Mouse (Mus musculus): ENCODE data around the gene Ppfia1. TPM values are rescaled to one million over a fixed set of nuclear protein-coding genes. Genes with fewer than 3 reads are reported as not detected.

Gene Ppfia1
- polyA plus RNA-seq, 1 experiment from 2014 or later, result 38.1 TPM

DNA sequence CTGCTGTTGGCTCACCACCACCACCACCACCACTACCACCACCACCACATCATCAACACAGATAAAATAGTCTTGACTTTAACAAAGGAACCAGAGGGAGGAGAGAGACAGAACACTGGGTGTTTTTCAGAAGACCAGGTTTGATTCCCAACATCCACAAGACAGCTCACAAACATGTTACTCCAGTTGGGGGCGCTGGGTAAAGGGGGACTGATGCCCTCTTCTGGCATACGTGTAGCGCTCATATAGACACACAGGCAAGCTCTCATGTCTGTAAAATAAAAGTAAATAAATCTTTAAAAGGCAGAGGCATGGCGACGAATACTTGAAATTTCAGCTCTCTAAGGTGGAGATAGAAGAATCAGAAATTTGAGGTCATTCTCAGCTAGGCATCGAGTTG is 5.0 kb upstream of the Ppfia1 start:
- Histone ChIP-seq H3K4me3 (ENCODE audit: low read depth, low read length) (no peak overlapping the region), H3K4me2 (replicated peaks; ENCODE audit: low read depth, low read length) (no peak overlapping the region), H3K27me3 (ENCODE audit: control insufficient read depth, insufficient read depth, low read length) (no peaks in the 10 kb centered on the region; the same call in 1 of the 2 replicates), H3K4me1 (replicated peaks; ENCODE audit: control insufficient read depth, insufficient read depth, low read length) (no peaks in the 10 kb centered on the region), H3K27ac (ENCODE audit: low read depth, low read length) (no peak overlapping the region), H3K9me3 (ENCODE audit: control insufficient read depth, low read length) (no peaks in the 10 kb centered on the region), H3K36me3 (ENCODE audit: control insufficient read depth, insufficient read depth, low read length) (no peaks in the 10 kb centered on the region), H3K9ac (ENCODE audit: low read depth, low read length) (no peak overlapping the region)
- ATAC-seq (ENCODE audit: low FRiP score) (no peak), DNase-seq (ENCODE audit: low spot score) (no peak)
- WGBS, result 50% methylated on average over 6 of the region's 6 CpGs

DNA sequence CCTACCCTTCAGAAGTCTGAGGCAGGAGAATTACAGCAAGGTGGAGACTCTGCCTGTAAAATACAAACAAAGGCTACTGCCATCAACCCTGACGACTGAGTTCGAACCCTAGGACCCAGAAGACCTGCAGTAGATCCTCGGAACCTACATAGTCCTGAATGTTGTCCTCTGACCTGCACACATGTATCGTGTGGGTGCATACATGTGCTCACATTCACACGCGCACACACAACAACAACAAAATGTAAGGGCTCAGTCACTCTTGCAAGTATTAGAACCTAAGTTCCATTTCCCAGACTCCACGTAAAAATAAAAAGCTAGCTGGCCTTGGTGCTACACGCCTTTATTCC is 569 bp upstream of the Ppfia1 start:
- no peaks in the 10 kb centered on the region for H3K9me3 ChIP-seq (ENCODE audit: control insufficient read depth, low read length)
- H3K27ac ChIP-seq (ENCODE audit: low read depth, low read length), result no peak overlapping the region
- H3K4me1 ChIP-seq (replicated peaks; ENCODE audit: control insufficient read depth, insufficient read depth, low read length), result peaks cover 7% of the 10 kb centered on the region; the same call in 1 of the 2 replicates
- H3K36me3 ChIP-seq (ENCODE audit: control insufficient read depth, insufficient read depth, low read length), result no peaks in the 10 kb centered on the region
- DNase-seq (ENCODE audit: low spot score) (no peak), ATAC-seq (ENCODE audit: low FRiP score) (peak; percentile 46; the same call in 1 of the 2 replicates)
- H3K27me3 ChIP-seq (ENCODE audit: control insufficient read depth, insufficient read depth, low read length), result no peaks in the 10 kb centered on the region; the same call in 1 of the 2 replicates
- WGBS, result 34% methylated on average over 8 of the region's 8 CpGs
- H3K9ac ChIP-seq (ENCODE audit: low read depth, low read length), result peak overlapping the region; percentile 91
- H3K4me3 ChIP-seq (ENCODE audit: low read depth, low read length), result peak overlapping the region; percentile 85
- H3K4me2 ChIP-seq (replicated peaks; ENCODE audit: low read depth, low read length), result peak overlapping the region; percentile 78

DNA sequence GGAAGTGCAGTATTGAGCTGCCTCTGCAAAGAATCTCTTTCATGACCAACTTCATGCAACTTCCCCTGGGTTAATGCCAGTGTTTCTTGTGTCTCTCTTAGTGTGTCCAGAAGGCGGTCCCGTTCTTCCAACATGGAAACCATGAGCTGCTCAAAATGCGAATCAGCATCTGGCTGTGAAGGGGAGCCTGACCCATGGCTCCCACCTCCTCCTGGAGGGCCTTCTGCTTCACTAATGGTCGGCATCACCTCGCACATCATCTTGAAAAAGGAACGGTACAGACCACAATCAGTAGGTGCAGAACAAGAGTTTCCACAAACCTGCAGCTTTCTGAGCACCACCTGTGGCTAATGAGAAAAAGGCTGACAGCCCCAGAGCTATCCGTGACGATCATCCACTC is 1.3 kb downstream of the Ppfia1 start:
- 89% methylated on average over 8 of the region's 8 CpGs for WGBS
- Histone ChIP-seq H3K4me2 (replicated peaks; ENCODE audit: low read depth, low read length) (peak overlapping the region; percentile 78), H3K4me1 (replicated peaks; ENCODE audit: control insufficient read depth, insufficient read depth, low read length) (peaks cover 7% of the 10 kb centered on the region; the same call in 1 of the 2 replicates), H3K27ac (ENCODE audit: low read depth, low read length) (no peak overlapping the region), H3K9me3 (ENCODE audit: control insufficient read depth, low read length) (no peaks in the 10 kb centered on the region), H3K36me3 (ENCODE audit: control insufficient read depth, insufficient read depth, low read length) (no peaks in the 10 kb centered on the region), H3K27me3 (ENCODE audit: control insufficient read depth, insufficient read depth, low read length) (no peaks in the 10 kb centered on the region; the same call in 1 of the 2 replicates), H3K4me3 (ENCODE audit: low read depth, low read length) (no peak overlapping the region), H3K9ac (ENCODE audit: low read depth, low read length) (peak overlapping the region; percentile 91; the same call in 1 of the 2 replicates)
- DNase-seq (ENCODE audit: low spot score), result no peak
- no peak for ATAC-seq (ENCODE audit: low FRiP score)

DNA sequence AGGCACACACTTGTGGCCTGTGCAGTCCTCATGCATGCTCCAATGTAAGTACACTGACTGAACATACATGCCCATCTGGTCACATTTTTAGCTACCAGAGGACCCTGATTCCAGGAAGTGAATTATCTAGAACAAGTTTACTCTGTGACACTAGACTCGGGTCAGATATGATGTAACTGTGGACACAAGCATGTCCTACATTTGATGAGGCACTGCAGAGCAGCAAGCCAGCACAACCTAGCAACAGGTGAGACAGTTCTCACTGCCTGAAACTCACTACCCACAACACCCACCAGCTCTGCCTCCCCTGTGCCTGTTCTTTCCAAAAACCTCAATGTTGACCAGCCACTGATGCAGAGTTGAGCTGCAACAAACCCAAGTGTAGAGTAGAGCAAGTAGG is 2.7 kb downstream of the Ppfia1 start:
- 96% methylated on average over 1 of the region's 1 CpGs for WGBS

DNA sequence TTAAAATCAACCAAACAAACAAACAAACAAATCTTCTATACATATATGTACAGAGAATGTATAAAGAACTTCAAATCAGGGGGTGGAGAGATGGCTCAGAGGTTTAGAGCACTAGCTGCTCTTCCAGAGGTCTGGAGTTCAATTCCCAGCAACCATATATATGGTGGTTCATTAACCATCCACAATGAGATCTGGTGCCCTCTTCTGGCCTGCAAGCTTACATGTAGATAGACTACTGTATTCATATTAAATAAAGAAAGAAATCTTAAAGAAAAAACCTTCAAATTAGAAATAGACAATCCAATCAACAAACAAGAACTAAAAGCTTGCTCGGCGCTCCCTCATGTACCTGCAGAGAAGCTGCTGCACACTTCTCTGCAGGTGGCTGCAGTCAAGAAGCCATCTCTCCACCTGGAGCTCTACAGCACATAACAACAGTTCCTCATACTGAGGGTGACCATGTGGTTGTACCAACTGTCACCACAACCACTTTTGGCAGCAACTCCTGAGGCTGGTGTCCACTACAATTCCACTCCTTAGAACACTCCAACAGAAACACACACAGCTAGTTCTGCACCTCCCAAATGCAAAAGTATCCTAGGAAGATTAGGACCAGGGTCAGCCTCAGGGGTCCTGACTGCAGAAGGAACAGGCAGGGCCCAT is 3.5 kb downstream of the Ppfia1 start:
- no peak overlapping the region for H3K4me2 ChIP-seq (replicated peaks; ENCODE audit: low read depth, low read length)
- ATAC-seq (ENCODE audit: low FRiP score) (no peak), DNase-seq (ENCODE audit: low spot score) (no peak)
- no peaks in the 10 kb centered on the region for H3K9me3 ChIP-seq (ENCODE audit: control insufficient read depth, low read length)
- H3K27me3 ChIP-seq (ENCODE audit: control insufficient read depth, insufficient read depth, low read length), result no peaks in the 10 kb centered on the region
- H3K9ac ChIP-seq (ENCODE audit: low read depth, low read length), result no peak overlapping the region
- H3K4me1 ChIP-seq (replicated peaks; ENCODE audit: control insufficient read depth, insufficient read depth, low read length), result peaks cover 7% of the 10 kb centered on the region; the same call in 1 of the 2 replicates
- 90% methylated on average over 2 of the region's 2 CpGs for WGBS
- no peak overlapping the region for H3K4me3 ChIP-seq (ENCODE audit: low read depth, low read length)
- no peaks in the 10 kb centered on the region for H3K36me3 ChIP-seq (ENCODE audit: control insufficient read depth, insufficient read depth, low read length)
- H3K27ac ChIP-seq (ENCODE audit: low read depth, low read length), result no peak overlapping the region

More for the DNA sequence above, 2.7 kb downstream of the Ppfia1 start:
- Histone ChIP-seq H3K27ac (ENCODE audit: low read depth, low read length) (no peak overlapping the region), H3K4me3 (ENCODE audit: low read depth, low read length) (no peak overlapping the region), H3K4me1 (replicated peaks; ENCODE audit: control insufficient read depth, insufficient read depth, low read length) (peaks cover 7% of the 10 kb centered on the region; the same call in 1 of the 2 replicates), H3K9me3 (ENCODE audit: control insufficient read depth, low read length) (no peaks in the 10 kb centered on the region), H3K9ac (ENCODE audit: low read depth, low read length) (no peak overlapping the region), H3K36me3 (ENCODE audit: control insufficient read depth, insufficient read depth, low read length) (no peaks in the 10 kb centered on the region), H3K27me3 (ENCODE audit: control insufficient read depth, insufficient read depth, low read length) (no peaks in the 10 kb centered on the region; the same call in 1 of the 2 replicates), H3K4me2 (replicated peaks; ENCODE audit: low read depth, low read length) (no peak overlapping the region)
- DNase-seq (ENCODE audit: low spot score) (no peak), ATAC-seq (ENCODE audit: low FRiP score) (no peak)

DNA sequence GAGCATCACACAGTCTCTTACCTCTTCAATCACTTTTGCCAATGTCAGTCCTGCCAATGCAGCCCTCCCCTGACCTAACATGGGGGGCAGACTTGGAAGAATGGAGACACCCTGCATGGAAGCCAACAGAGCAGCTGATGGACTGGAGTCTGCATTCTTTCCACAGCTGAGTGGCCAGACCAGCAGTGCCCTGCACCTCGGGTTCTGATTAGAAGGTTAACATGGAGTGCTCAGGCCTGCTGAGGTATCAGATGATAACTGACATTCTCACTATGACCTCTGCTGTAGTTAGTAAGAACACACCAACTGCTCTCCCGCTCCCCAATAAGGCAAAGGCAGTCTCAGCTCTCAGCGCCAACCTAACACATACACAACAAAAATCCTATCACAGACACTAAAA is 8.3 kb downstream of the Ppfia1 start:
- H3K4me2 ChIP-seq (replicated peaks; ENCODE audit: low read depth, low read length), result no peak overlapping the region
- no peaks in the 10 kb centered on the region for H3K4me1 ChIP-seq (replicated peaks; ENCODE audit: control insufficient read depth, insufficient read depth, low read length)
- H3K27ac ChIP-seq (ENCODE audit: low read depth, low read length), result no peak overlapping the region
- DNase-seq (ENCODE audit: low spot score), result no peak
- WGBS, result 86% methylated on average over 3 of the region's 3 CpGs
- H3K9me3 ChIP-seq (ENCODE audit: control insufficient read depth, low read length), result no peaks in the 10 kb centered on the region
- H3K9ac ChIP-seq (ENCODE audit: low read depth, low read length), result no peak overlapping the region
- H3K27me3 ChIP-seq (ENCODE audit: control insufficient read depth, insufficient read depth, low read length), result no peaks in the 10 kb centered on the region
- ATAC-seq (ENCODE audit: low FRiP score), result no peak
- no peak overlapping the region for H3K4me3 ChIP-seq (ENCODE audit: low read depth, low read length)
- H3K36me3 ChIP-seq (ENCODE audit: control insufficient read depth, insufficient read depth, low read length), result no peaks in the 10 kb centered on the region

DNA sequence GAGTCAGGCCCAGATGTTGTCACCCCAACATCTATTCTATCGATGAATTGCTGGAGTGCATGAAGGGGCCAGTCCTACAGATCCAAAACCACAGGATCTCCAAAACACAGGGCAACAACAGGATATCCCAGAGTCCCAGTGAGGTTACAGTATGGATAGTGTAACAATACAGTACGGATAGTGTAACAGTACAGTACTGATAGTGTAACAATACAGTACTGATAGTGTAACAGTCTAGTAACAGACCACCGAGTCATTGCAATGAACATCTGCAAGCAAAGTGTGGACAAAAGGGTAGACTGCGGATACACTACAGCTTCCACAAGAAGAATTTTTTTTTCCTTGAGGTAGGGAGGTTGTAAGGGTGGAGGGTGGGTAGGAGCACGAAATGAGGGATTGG is 12.2 kb downstream of the Ppfia1 start:
- no peak for ATAC-seq (ENCODE audit: low FRiP score)
- H3K27me3 ChIP-seq (ENCODE audit: control insufficient read depth, insufficient read depth, low read length), result no peaks in the 10 kb centered on the region
- no peak overlapping the region for H3K4me2 ChIP-seq (replicated peaks; ENCODE audit: low read depth, low read length)
- no peak overlapping the region for H3K9ac ChIP-seq (ENCODE audit: low read depth, low read length)
- H3K4me3 ChIP-seq (ENCODE audit: low read depth, low read length), result no peak overlapping the region
- no peak for DNase-seq (ENCODE audit: low spot score)
- H3K4me1 ChIP-seq (replicated peaks; ENCODE audit: control insufficient read depth, insufficient read depth, low read length), result no peaks in the 10 kb centered on the region
- no peak overlapping the region for H3K27ac ChIP-seq (ENCODE audit: low read depth, low read length)
- 94% methylated on average over 5 of the region's 5 CpGs for WGBS
- no peaks in the 10 kb centered on the region for H3K9me3 ChIP-seq (ENCODE audit: control insufficient read depth, low read length)
- H3K36me3 ChIP-seq (ENCODE audit: control insufficient read depth, insufficient read depth, low read length), result no peaks in the 10 kb centered on the region

DNA sequence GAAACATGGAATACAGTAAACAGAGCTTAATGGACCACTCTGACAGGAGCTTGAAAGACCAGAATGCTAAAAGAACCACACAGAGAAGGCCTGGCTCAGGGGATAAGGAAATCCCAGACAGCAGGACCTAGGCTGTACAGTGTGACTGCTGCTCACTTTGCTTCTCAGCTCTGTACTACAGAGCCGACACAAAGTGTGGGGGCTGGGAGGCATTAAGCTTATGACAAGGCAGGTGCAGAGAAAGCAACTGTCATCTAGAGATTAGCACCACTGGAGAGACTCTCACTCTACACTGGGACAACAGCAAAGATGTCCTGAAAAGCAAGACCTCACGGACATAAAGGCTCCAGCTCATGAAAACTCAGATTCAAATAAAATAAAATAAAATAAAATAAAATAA is 14.4 kb downstream of the Ppfia1 start:
- Histone ChIP-seq H3K9ac (ENCODE audit: low read depth, low read length) (no peak overlapping the region), H3K27me3 (ENCODE audit: control insufficient read depth, insufficient read depth, low read length) (no peaks in the 10 kb centered on the region), H3K27ac (ENCODE audit: low read depth, low read length) (no peak overlapping the region), H3K4me3 (ENCODE audit: low read depth, low read length) (no peak overlapping the region), H3K9me3 (ENCODE audit: control insufficient read depth, low read length) (no peaks in the 10 kb centered on the region), H3K4me2 (replicated peaks; ENCODE audit: low read depth, low read length) (no peak overlapping the region), H3K36me3 (ENCODE audit: control insufficient read depth, insufficient read depth, low read length) (no peaks in the 10 kb centered on the region), H3K4me1 (replicated peaks; ENCODE audit: control insufficient read depth, insufficient read depth, low read length) (no peaks in the 10 kb centered on the region)
- 84% methylated on average over 2 of the region's 2 CpGs for WGBS
- ATAC-seq (ENCODE audit: low FRiP score), result no peak
- DNase-seq (ENCODE audit: low spot score), result no peak

DNA sequence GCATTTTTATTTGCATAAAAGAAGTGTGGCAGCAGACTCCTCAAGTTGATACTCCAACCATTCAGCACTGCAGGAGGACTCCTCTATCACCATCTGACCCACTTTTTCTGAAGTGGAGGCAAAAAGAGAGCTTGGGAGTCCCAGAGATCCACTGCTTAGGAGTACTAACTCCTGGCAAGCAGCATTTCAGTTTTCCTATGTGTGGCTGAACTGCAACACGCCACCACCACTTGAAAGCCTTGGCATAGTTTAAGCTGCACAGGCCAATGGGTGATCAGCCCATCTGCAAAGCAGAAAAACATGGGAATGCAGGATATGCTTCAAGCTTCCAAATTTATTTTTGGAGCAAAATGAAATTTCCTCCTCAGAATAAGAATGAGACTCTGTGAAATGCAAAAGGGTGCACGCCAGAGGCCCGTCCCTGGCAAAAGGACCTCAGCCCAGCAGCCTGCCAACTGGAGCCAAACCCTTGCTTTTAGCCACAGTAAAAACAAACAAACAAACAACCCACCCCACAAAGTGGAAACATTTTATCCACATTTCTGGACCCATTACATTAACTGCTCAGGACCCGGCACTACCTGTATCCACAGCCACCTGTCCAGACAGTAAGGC is 15.4 kb downstream of the Ppfia1 start:
- DNase-seq (ENCODE audit: low spot score) (no peak), ATAC-seq (ENCODE audit: low FRiP score) (no peak)
- no peaks in the 10 kb centered on the region for H3K4me1 ChIP-seq (replicated peaks; ENCODE audit: control insufficient read depth, insufficient read depth, low read length)
- H3K4me2 ChIP-seq (replicated peaks; ENCODE audit: low read depth, low read length), result no peak overlapping the region
- H3K4me3 ChIP-seq (ENCODE audit: low read depth, low read length), result no peak overlapping the region
- no peaks in the 10 kb centered on the region for H3K27me3 ChIP-seq (ENCODE audit: control insufficient read depth, insufficient read depth, low read length)
- 96% methylated on average over 4 of the region's 4 CpGs for WGBS
- no peaks in the 10 kb centered on the region for H3K9me3 ChIP-seq (ENCODE audit: control insufficient read depth, low read length)
- no peaks in the 10 kb centered on the region for H3K36me3 ChIP-seq (ENCODE audit: control insufficient read depth, insufficient read depth, low read length)
- H3K9ac ChIP-seq (ENCODE audit: low read depth, low read length), result no peak overlapping the region
- H3K27ac ChIP-seq (ENCODE audit: low read depth, low read length), result no peak overlapping the region
